Comparison of ENCODE assay signal across 9 mouse cellular contexts in the genomic region with DNA sequence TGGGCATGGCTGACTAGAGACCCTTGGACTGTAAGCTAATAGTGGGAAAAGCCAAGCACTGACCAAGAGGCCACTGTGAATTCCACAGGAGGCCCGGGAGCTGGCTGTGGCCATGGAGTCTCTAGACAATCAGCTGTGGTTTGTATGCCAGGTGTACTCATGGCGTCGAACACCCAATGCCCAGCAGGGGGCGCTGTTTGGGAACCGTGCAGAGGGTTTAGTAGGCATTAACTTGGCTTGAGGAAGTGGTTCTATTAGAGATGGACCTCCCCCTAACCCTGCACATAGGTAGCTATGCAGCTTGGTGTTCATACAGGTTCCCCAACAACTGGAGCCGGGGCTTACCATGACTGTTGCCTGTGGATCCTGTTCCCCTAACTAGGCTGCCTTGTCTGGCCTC. TPM values are rescaled to one million over a fixed set of nuclear protein-coding genes. Genes with fewer than 3 reads are reported as not detected.
DNase-seq lines count a peak whose midpoint lies in the region; ATAC-seq and TF ChIP-seq lines count a peak whose summit lies in the region.
"Had no signal": no experiment of that assay in that cellular context is flagged by ENCODE, and none has a peak within 500 bp of the region (broad histone marks: within the 10 kb centered on the region; RNA-seq: fewer than 3 reads in every experiment).

No protein-coding gene starts in this region.

- H3K4me2 ChIP-seq in forebrain, postnatal 0 days (ENCODE audit: low read depth), result no peak overlapping the region
- no peak overlapping the region for H3K4me2 ChIP-seq in forebrain, embryonic 15.5 days (replicated peaks)
- H3K4me2 ChIP-seq: hindbrain, embryonic 15.5 days had no signal

- DNase-seq in forebrain, postnatal 0 days, result no peak
- DNase-seq in CD4-positive helper T cell, adult 2 months (ENCODE audit: low read depth, low spot score), result peak; percentile 58
- DNase-seq in c-Kit-positive CD71-positive TER-119-positive erythroid progenitor cells, embryonic 14.5 days (ENCODE audit: low spot score), result peak; percentile 37
- DNase-seq in lung, postnatal 10 days, result peak; percentile 47
- peak; percentile 57 for DNase-seq in testis, postnatal 14 days (ENCODE audit: low spot score)
- DNase-seq in left cerebral cortex, postnatal 25 days (ENCODE audit: low spot score in 2 of 2), result no peak
- no peak for DNase-seq in urinary bladder, postnatal 14 days (ENCODE audit: low spot score)

- 47% methylated on average over 6 of the region's 6 CpGs for WGBS in forebrain, postnatal 0 days
- 49% methylated on average over 6 of the region's 6 CpGs for WGBS in forebrain, embryonic 15.5 days

- H3K4me1 ChIP-seq in forebrain, postnatal 0 days (ENCODE audit: insufficient read depth), result no peaks in the 10 kb centered on the region
- no peaks in the 10 kb centered on the region for H3K4me1 ChIP-seq in forebrain, embryonic 15.5 days
- H3K4me1 ChIP-seq: hindbrain, embryonic 15.5 days had no signal

- no peaks in the 10 kb centered on the region for H3K36me3 ChIP-seq in forebrain, postnatal 0 days (ENCODE audit: insufficient read depth)
- no peaks in the 10 kb centered on the region for H3K36me3 ChIP-seq in forebrain, embryonic 15.5 days
- H3K36me3 ChIP-seq: hindbrain, embryonic 15.5 days had no signal

- intact Hi-C loops in left cerebral cortex, postnatal 25 days (cut with DNase I), result loop anchor here (5.0 kb wide), 1 partner anchor 51 kb away; a partner anchor contains a TSS

- ATAC-seq in forebrain, postnatal 0 days, result no peak
- ATAC-seq in forebrain, embryonic 15.5 days (replicated peaks), result no peak

- no peaks in the 10 kb centered on the region for H3K27me3 ChIP-seq in forebrain, postnatal 0 days (ENCODE audit: insufficient read depth, low read length)
- no peaks in the 10 kb centered on the region for H3K27me3 ChIP-seq in forebrain, embryonic 15.5 days
- H3K27me3 ChIP-seq: hindbrain, embryonic 15.5 days had no signal

- no peak overlapping the region for H3K9ac ChIP-seq in forebrain, postnatal 0 days
- no peak overlapping the region for H3K9ac ChIP-seq in forebrain, embryonic 15.5 days (replicated peaks)
- H3K9ac ChIP-seq: hindbrain, embryonic 15.5 days had no signal

- H3K27ac ChIP-seq in forebrain, postnatal 0 days (ENCODE audit: low read depth, low read length), result no peak overlapping the region
- no peak overlapping the region for H3K27ac ChIP-seq in forebrain, embryonic 15.5 days (replicated peaks)
- H3K27ac ChIP-seq: hindbrain, embryonic 15.5 days had no signal

- no peak overlapping the region for H3K4me3 ChIP-seq in forebrain, postnatal 0 days (ENCODE audit: low read depth, low read length)
- H3K4me3 ChIP-seq in forebrain, embryonic 15.5 days, result no peak overlapping the region
- H3K4me3 ChIP-seq: hindbrain, embryonic 15.5 days had no signal

- TF ChIP-seq CTCF in forebrain, postnatal 0 days (IDR thresholded peaks at IDR 0.05; ENCODE audit: low read depth), result peak; percentile 33; the same call in 1 of the 2 replicates

- H3K9me3 ChIP-seq in forebrain, postnatal 0 days (ENCODE audit: low read length), result no peaks in the 10 kb centered on the region
- no peaks in the 10 kb centered on the region for H3K9me3 ChIP-seq in forebrain, embryonic 15.5 days
- H3K9me3 ChIP-seq: hindbrain, embryonic 15.5 days had no signal

RNA-seq across cellular contexts. Expression of a gene that starts 17.7 kb away (rescaled TPM):
- not detected in 2 replicates for total RNA-seq in forebrain, postnatal 0 days (2014; rRNA removed)
- polyA plus RNA-seq in forebrain, postnatal 0 days (2015; fragmentation: Nextera tagmentation; extraction: Ambion mirVana), result 0.07 TPM in 1 of 2 replicates, not detected in the other
- polyA plus RNA-seq in forebrain, embryonic 15.5 days (2015; fragmentation: Nextera tagmentation; extraction: Ambion mirVana), result 0.17 and 0.24 TPM in 2 replicates
- not detected for total RNA-seq in left cerebral cortex, postnatal 25 days (2021)

RNA-seq across cellular contexts. Expression of a gene that starts 18.2 kb away (rescaled TPM):
- not detected in 2 replicates for total RNA-seq in forebrain, postnatal 0 days (2014; rRNA removed)
- 1.4 and 1.5 TPM in 2 replicates for polyA plus RNA-seq in forebrain, postnatal 0 days (2015; fragmentation: Nextera tagmentation; extraction: Ambion mirVana)
- polyA plus RNA-seq in forebrain, embryonic 15.5 days (2015; fragmentation: Nextera tagmentation; extraction: Ambion mirVana), result 1.3 TPM in 1 of 2 replicates, not detected in the other
- total RNA-seq in left cerebral cortex, postnatal 25 days (2021), result not detected

RNA-seq across cellular contexts. Expression of a gene that starts 42.4 kb away (rescaled TPM):
- 2.2 and 5.2 TPM in 2 replicates for total RNA-seq in forebrain, postnatal 0 days (2014; rRNA removed)
- polyA plus RNA-seq in forebrain, postnatal 0 days (2015; fragmentation: Nextera tagmentation; extraction: Ambion mirVana), result 7.2 and 7.4 TPM in 2 replicates
- polyA plus RNA-seq in forebrain, embryonic 15.5 days (2015; fragmentation: Nextera tagmentation; extraction: Ambion mirVana), result 0.26 and 0.74 TPM in 2 replicates
- 1 to 10 TPM; 4.0 to 5.0 TPM for total RNA-seq in left cerebral cortex, postnatal 25 days (2021)

RNA-seq across cellular contexts. Expression of a gene that starts 50.1 kb away (rescaled TPM):
- total RNA-seq in forebrain, postnatal 0 days (2014; rRNA removed), result not detected in 2 replicates
- polyA plus RNA-seq in forebrain, postnatal 0 days (2015; fragmentation: Nextera tagmentation; extraction: Ambion mirVana), result 0.09 TPM in 1 of 2 replicates, not detected in the other
- polyA plus RNA-seq in forebrain, embryonic 15.5 days (2015; fragmentation: Nextera tagmentation; extraction: Ambion mirVana), result not detected in 2 replicates
- total RNA-seq in left cerebral cortex, postnatal 25 days (2021), result not detected
- polyA plus RNA-seq: hindbrain, embryonic 15.5 days had no signal

RNA-seq across cellular contexts. Expression of a gene that starts 54.7 kb away (rescaled TPM):
- 2.8 and 4.6 TPM in 2 replicates for total RNA-seq in forebrain, postnatal 0 days (2014; rRNA removed)
- 2.3 and 3.5 TPM in 2 replicates for polyA plus RNA-seq in forebrain, postnatal 0 days (2015; fragmentation: Nextera tagmentation; extraction: Ambion mirVana)
- 1.6 and 2.0 TPM in 2 replicates for polyA plus RNA-seq in forebrain, embryonic 15.5 days (2015; fragmentation: Nextera tagmentation; extraction: Ambion mirVana)
- 1 to 10 TPM; 5.7 to 7.0 TPM for total RNA-seq in left cerebral cortex, postnatal 25 days (2021)

Comparison
In these comparisons a context has a peak if more than half of its experiments do, and no peak if none do; other contexts are left out.
1. DNase-seq: peak in CD4-positive helper T cell, adult 2 months (single experiment), c-Kit-positive CD71-positive TER-119-positive erythroid progenitor cells, embryonic 14.5 days (single experiment), lung, postnatal 10 days (single experiment) and testis, postnatal 14 days (single experiment); none in forebrain, postnatal 0 days (single experiment), left cerebral cortex, postnatal 25 days (0 of 2) and urinary bladder, postnatal 14 days (single experiment).